Mouse (Mus musculus): ENCODE results near the gene Egfl8. TPM values are rescaled to one million over a fixed set of nuclear protein-coding genes. Genes with fewer than 3 reads are reported as not detected.

The Egfl8 gene
- 0.92 TPM for polyA plus RNA-seq (2017; shearing (Covaris generic))

DNA sequence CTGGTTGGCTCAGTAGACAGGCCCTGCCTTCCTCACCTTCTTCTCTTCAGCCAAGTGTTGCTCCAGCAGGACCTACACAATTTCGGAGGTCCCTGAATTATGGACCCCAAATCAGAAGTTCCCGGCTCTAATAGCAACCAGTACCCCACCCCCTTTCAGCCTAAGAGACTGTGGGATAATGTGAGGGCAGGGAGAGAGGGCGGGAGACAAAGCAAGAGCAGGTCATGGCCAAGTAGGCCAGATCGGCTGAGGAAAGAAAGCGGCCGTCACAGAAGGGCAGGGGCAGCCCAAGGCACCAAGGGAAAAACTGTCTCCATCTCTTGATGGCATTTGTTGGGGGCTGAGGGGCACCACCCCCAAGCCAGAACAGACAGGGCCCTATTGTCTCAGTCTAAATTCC, at the start of gene Egfl8:
Gene Egfl8, minus strand, starts transcription at position 101 of the 400 bp plus-strand sequence.

DNA sequence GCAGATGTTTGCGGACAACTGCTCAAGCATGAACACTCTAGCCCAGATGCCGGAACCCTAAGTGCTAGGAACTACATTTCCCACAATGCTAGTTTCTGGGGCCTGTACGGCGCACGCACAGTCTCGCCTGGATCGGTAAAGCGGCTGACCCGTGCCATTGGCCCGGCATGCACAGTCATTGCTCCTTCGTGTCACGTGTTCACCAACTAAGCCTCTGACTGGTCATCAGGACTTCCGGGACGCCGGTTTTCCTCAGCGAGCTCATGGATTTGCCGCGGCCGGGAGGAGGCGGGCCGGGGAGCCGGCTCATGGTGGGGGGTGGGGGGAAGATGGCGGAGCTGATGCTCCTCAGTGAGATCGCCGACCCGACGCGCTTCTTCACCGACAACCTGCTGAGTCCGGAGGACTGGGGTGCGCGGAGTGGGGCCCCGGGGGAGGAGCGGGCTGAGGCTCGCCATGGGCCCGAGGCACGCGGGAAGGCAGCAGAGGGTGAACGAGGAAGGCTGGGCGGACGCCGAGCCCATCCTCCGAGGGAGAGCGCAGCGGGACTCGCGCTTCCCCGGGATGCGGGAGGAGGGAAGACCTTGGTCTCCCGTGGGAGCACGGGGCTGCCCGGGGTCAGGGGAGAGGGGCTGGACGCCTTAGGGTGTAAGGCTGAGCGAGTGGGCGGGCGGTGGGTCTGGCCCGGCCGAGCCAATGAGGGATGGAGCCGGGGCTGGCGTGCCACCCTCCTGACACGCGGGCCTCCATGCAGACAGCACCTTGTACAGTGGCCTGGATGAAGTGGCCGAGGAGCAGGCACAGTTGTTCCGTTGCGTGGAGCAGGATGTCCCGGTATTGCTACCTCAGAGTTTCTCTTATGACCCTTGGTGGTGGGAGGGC, 31.4 kb upstream of the Egfl8 start, which contains the start of gene Atf6b:
Gene Atf6b, plus strand, starts transcription at position 241 of the 882 bp plus-strand sequence.

DNA sequence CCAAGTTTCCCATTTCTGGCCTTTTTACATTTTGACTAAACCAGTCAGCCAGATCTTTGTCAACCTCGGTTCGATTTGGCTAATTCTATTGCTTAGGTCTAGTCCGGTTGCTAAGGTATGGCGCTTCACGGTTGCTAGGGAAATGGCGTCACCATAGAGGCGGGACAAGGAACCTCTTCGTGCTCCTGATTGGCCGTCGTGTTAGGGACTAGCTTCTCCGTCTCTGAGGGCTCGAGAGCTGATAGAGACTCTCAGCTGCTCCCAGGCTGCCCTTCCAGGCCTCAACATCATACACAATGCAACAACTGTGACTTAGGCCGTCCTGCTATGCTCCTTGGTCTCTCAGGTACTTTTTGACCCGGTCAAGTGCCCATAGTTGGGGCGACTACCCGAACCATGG, 28.8 kb upstream of the Egfl8 start, which contains the start of gene Fkbpl:
Gene Fkbpl, plus strand, starts transcription at position 157 of the 400 bp plus-strand sequence.

DNA sequence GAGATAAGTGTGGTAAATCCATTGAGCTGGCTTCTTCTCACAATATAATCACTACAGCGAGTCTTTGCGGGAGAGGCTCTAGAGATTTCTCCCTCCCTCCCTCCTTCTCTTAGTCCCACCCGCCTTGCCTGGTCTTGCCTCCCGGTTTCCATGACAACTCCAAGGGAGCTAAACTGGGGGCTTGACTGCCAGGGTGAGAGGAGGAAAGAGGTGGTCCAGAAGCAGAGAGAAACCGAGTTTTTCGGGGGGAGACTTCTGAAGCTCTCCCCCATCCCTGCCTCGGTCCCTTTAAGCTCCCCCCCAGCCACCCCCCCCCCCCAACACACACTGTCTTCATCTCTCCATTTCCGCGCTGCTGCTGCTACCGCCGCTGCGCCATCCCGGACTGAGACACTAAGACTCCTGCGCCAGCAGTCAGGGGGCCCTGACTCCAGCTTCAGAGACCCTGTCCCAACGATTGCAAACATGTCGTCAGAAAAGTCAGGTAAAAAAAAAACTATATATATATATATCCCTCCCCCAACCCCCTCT, 13.5 kb upstream of the Egfl8 start, which contains the start of gene Prrt1:
Gene Prrt1, plus strand, starts transcription at position 313 of the 531 bp plus-strand sequence.

DNA sequence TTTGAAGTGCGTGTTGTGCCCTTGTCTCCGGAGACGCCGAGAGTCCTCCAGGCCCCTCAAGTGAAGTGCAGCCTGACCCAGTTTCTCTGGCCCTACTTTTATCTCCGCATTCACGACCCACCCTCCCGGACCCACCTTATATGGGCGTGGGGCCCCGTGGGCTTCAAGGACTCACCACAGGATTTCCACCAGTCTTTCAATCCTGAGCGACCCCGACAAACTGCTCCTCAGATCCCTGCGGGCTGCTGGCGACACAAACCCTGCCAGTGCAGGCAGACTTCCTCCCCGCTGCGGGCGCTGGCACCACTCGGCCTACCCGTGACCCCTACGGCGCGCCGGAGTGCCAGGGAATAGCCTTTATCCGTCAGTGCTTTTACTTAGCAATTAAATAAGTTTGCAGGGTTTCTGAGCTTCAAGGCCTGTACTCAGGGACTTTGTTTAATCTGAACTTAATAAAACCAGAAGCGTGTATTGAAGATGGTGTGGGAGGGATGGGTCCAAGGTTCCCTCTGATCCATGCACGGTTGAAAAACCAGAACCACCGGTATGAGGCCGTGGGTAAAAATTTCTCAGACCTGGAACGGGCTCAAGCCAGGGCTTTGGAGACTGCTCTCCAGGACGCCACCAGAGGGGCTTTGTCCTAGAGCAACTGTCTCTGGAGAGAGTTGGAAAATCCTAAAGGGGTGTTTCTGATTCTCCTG, 12.3 kb upstream of the Egfl8 start, which contains the start of gene Ppt2:
Gene Ppt2, minus strand, starts transcription at position 568 of the 701 bp plus-strand sequence.

DNA sequence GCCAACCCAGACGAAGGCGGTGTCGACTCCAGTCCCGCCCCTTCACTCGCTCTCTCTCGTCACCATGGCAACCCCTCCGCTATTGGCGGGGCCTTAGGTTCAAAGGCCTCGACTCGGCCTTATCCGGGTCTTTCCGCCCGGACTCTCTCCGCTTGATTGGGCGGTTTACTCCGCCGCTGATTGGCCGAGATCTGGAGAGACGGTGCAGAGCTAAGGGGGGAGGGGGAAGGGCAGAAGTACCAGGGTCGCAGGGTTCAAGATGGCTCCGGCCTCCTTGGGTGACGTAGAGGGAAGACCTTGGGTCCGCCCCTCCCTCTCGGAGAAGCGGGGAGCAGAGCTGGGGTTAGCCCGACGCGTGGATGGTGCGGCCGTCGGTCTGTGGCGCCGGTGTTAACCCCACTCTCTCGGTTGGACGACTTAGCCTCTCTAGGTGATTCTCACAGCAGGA, 11.7 kb downstream of the Egfl8 start, which contains the start of gene Agpat1:
Gene Agpat1, plus strand, starts transcription at position 202 of the 448 bp plus-strand sequence.

DNA sequence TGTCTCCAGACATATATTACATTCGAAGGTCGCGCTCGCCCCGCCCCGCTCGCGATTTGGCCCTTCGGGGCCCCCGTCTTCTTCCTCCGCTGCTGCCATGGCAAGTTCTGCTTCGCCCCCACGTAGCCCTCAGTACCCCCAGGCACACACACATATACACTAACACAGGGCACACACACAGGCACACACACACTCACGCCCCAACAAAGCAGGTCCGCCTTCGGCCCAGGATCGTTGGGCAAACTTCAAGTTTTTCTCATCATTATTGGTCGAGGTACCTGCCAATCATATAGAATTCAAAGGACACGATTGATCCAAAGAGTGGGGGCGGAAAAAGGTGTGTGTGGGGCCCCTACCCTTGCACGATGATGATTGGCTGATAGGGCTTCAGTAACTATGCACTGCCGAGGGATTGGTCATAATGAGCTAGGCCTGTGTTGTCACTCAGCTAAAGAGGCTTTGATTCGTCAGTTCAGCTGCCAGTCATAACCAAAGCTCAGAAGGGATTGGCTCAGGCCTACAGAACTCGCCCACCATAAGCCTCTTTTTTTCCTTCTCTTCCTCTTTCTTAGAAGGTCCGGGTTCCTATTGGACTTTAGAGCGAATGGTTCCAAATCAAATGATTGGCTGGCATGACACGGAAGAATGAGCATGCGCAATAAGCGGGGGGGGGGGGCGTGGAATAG, 12.3 kb downstream of the Egfl8 start, which contains the start of gene Rnf5:
Gene Rnf5, minus strand, starts transcription at position 316 of the 686 bp plus-strand sequence.

DNA sequence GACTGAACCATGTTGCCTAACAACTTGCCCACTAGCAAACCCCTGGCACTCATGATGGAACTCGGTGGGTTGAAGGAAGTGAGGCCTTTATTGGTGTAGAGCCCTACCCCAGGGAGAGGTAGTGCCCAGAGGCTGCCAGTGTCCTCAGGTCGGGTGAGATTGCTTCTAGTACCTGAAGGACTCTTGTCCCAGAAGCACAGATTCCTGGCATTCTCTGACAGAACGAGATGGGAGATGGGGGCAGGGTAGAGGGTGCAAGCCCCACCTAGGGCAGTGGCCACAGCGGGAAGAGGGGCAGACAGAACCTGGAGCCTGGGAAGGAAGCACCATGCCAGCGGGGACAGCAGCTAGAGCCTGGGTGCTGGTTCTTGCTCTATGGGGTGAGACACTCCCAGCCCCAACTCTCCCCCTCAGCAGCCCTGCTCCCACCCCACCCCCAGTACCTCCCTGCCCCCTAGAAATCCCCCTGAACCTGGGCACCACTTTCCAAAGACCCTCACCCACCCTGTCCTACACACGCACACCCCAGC, 18.1 kb downstream of the Egfl8 start, which contains the start of gene Ager:
Gene Ager, plus strand, starts transcription at position 297 of the 530 bp plus-strand sequence.

DNA sequence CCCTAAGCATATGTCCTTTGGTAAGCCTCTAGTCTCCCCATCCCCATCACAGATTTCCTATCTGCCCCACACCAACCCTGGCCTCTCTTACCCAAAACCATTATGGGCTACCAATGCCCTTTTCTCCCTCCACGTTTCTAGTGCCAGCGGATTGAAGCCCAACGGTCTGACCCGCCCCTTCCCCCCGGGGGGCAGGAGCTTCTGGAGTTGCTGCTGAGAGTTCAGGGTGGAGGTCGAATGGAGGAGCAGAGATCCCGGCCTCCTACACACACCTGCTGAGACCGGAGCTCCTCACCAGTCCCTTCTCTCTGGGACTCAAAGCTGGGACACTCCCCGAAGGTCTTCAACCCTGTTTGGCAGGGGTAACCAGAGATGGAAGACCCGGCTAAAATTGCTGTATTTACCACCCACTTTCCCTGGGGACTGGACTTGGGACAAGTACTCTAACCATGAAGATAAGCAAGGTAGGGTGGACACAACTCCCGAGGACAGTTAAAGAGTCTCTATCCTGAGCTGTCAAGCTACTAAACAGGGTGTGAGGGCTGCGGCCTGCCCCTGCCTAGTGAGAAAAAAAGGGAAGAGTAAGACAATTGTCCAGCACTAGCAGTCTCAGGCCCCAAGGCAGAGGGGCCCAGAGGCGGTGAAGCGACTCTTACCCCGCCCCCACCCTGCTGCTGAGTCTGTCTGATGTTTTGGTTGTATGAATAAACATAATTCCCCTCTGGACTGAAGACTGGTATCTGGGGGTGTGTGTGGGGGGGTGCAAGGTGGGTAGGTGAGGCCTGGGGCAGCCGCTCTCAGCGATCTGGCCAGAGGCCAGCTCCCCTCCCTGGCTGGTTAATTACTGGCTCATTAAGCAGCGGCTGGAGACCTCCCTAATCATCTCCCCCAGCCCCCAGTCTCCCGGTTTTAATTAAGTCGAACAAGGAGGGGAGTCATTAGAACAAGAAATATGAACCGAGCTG, 24.5 kb downstream of the Egfl8 start, which contains the start of gene Pbx2:
Gene Pbx2, plus strand, starts transcription at position 238 of the 965 bp plus-strand sequence.

DNA sequence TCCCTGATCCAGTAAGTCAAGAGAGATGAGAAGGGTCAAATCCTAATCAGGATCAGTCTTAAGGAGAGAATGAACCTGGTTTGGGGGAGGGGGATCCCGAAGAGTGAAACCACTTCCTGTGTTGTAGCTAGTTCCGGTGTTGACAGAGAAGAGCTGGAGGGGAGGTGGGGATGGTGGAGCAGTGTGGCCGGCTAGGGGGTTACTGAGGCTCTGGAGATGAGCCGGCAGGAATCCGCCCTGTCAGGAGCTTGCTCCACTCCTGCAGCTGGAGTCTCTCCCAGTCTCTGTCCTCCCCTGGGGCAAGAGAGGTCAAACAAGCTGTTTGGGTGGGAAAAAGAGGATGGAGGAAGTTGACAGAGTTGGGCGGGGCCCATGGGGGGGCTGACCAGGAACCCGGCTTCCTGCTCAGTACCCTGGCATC, 26.1 kb downstream of the Egfl8 start, which contains the start of gene Gpsm3:
Gene Gpsm3, plus strand, starts transcription at position 126 of the 421 bp plus-strand sequence.

DNA sequence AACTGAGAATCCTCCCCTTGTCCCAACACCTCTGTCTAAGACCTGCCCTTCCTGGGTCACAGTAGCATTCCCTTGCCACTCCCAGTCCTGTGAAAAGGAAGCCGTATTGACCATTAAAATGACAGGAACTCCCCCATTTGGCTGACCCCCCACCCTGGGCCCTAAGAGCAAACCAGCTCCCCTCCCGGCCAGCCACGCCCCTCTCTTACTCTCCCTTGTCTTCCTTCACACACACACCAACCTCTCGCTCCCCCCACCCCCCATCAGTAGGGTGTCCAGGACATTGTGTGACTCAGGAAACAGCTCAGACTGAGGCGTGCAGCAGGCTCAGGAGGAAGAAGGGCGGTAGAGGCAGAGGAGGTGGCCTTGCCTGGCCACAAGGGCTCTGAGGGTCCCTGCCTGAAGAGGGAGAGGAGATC, 51.8 kb downstream of the Egfl8 start, which contains the start of gene Notch4:
Gene Notch4, plus strand, starts transcription at position 266 of the 419 bp plus-strand sequence.

Other genes starting within 250 kb of the Egfl8 start
- gene Btnl1, start 238.8 kb downstream of the Egfl8 start, polyA plus RNA-seq (2017; shearing (Covaris generic)) = not detected
- gene BC051142, start 217.2 kb downstream of the Egfl8 start, polyA plus RNA-seq (2017; shearing (Covaris generic)) = 1.6 TPM
- gene Btnl4, start 138.7 kb downstream of the Egfl8 start, polyA plus RNA-seq (2017; shearing (Covaris generic)) = not detected
- not detected for gene Btnl6, start 98.6 kb downstream of the Egfl8 start, polyA plus RNA-seq (2017; shearing (Covaris generic))
- gene Notch4, start 51.7 kb downstream of the Egfl8 start, polyA plus RNA-seq (2017; shearing (Covaris generic)) = 0.51 TPM
- gene Gpsm3, start 26.2 kb downstream of the Egfl8 start, polyA plus RNA-seq (2017; shearing (Covaris generic)) = 234 TPM
- 6.4 TPM for gene Pbx2, start 24.7 kb downstream of the Egfl8 start, polyA plus RNA-seq (2017; shearing (Covaris generic))
- 0.60 TPM for gene Ager, start 18.1 kb downstream of the Egfl8 start, polyA plus RNA-seq (2017; shearing (Covaris generic))
- gene Rnf5, start 12.3 kb downstream of the Egfl8 start, polyA plus RNA-seq (2017; shearing (Covaris generic)) = 58.0 TPM
- gene Agpat1, start 11.7 kb downstream of the Egfl8 start, polyA plus RNA-seq (2017; shearing (Covaris generic)) = 21.4 TPM
- gene Ppt2, start 12.5 kb upstream of the Egfl8 start, polyA plus RNA-seq (2017; shearing (Covaris generic)) = 25.0 TPM
- gene Prrt1, start 13.6 kb upstream of the Egfl8 start, polyA plus RNA-seq (2017; shearing (Covaris generic)) = 20.2 TPM
- 3.2 TPM for gene Fkbpl, start 28.8 kb upstream of the Egfl8 start, polyA plus RNA-seq (2017; shearing (Covaris generic))
- 56.1 TPM for gene Atf6b, start 31.2 kb upstream of the Egfl8 start, polyA plus RNA-seq (2017; shearing (Covaris generic))
- not detected for gene Tnxb, start 54.6 kb upstream of the Egfl8 start, polyA plus RNA-seq (2017; shearing (Covaris generic))
- not detected for gene C4b, start 127.9 kb upstream of the Egfl8 start, polyA plus RNA-seq (2017; shearing (Covaris generic))
- gene Cyp21a1, start 188.6 kb upstream of the Egfl8 start, polyA plus RNA-seq (2017; shearing (Covaris generic)) = not detected
- gene Stk19, start 221.0 kb upstream of the Egfl8 start, polyA plus RNA-seq (2017; shearing (Covaris generic)) = 25.8 TPM
- 123 TPM for gene Dxo, start 221.0 kb upstream of the Egfl8 start, polyA plus RNA-seq (2017; shearing (Covaris generic))
- 128 TPM for gene Skiv2l, start 234.2 kb upstream of the Egfl8 start, polyA plus RNA-seq (2017; shearing (Covaris generic))
- gene Nelfe, start 234.4 kb upstream of the Egfl8 start, polyA plus RNA-seq (2017; shearing (Covaris generic)) = 49.5 TPM
- not detected for gene Cfb, start 246.5 kb upstream of the Egfl8 start, polyA plus RNA-seq (2017; shearing (Covaris generic))

All from effector memory CD4-positive, alpha-beta T cell, adult 5 months (primary cell).